Mouse (Mus musculus): ENCODE measurements around the gene Rfc4. TPM values are rescaled to one million over a fixed set of nuclear protein-coding genes. Genes with fewer than 3 reads are reported as not detected.
"Not testable (repeated sequence)": the region's sequence is repeated elsewhere in the genome, so short reads cannot be mapped to it uniquely, and the experiment has no call there.

The Rfc4 gene
- polyA plus RNA-seq, 3 experiments from 2014 or later, result 34.3 to 110 (median 50.4) TPM

- ATAC-seq, result no peak
These were observed 26.9 kb downstream of the Rfc4 start for GRCm38 (mm10) chr16:23100613-23101012.

- ATAC-seq, result no peak
These were observed 27.4 kb downstream of the Rfc4 start for GRCm38 (mm10) chr16:23100099-23100575.

GRCm38 (mm10) chr16:23099632-23100031 is 27.9 kb downstream of the Rfc4 start:
- no peak for ATAC-seq

DNA sequence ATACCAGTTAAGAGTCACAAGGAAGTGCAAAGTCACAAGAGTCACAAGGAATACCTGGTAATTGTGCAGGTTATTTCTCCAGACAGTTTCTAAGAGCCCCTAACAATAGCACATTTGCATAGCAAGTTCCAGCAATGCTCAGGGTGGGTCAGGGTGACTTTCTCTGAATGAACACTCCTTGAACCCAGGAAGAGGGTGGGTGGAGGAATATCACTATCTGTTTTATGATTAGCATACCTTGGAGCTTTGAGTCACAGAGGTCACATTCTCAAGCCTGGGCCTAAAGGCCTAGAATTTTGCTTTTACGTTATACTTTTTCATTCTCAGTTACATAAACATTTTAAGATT is 29.5 kb downstream of the Rfc4 start:
- ATAC-seq, result not testable (repeated sequence)

DNA sequence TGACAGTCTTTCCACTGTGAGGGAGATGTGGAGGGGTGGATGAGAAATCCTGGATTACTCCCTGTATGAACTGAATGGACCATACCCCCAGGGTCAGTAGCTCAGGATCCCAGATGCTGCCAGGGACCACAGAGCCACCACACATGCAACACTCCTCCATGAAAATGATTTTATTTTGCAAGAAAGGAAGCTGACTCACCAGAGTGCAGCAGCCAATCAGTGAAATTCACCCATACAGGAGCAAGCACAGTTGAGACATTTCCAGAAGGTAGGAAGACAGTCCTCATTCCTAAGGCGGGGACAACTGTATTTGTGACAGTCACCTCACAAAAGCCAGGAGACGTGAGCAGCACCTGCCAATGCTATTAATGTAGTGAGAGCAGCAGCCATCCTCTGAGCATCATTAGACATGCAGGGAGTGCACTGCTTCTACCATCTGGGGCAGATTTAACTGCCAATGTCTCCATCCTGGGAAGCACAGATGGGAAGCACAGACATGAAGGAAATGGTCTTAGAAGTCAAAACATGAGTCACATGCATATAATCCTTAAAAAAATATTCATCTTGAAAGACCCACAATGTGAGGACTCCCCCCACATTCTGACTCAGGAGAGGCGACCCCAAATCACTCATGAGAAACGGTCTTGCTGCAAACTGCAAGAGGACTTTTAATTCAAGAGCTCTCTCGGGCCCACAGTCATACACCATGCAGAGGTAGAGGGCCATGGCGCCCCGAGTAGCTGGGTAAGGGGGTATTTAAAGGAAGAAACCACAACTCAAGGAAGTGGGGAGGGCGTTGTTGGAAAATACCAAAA is 30.0 kb downstream of the Rfc4 start:
- not testable (repeated sequence) for ATAC-seq

DNA sequence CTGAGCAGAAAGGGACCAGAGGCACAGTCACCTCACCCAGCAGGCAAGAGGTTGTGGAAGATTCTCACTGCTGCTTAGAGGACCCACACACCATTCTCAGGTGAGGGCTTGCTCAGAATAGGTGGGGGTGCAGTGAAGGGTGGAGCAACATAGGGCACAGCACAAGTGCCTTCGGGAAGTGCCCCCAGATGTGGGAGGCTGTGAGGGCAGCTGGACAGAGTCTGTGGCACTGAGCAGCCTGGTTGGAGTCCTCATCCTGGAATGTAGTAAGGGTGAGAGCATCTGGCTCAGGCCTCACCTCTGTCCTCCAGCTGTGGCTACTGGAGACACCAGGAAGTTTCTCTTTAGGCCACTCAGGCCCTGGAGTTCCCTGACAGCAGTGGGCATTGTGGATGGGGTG is 30.7 kb downstream of the Rfc4 start:
- ATAC-seq, result not testable (repeated sequence)

- not testable (repeated sequence) for ATAC-seq
These were observed 32.0 kb downstream of the Rfc4 start for GRCm38 (mm10) chr16:23095581-23095980.

GRCm38 (mm10) chr16:23094136-23094535 is 33.4 kb downstream of the Rfc4 start:
- ATAC-seq, result no peak

DNA sequence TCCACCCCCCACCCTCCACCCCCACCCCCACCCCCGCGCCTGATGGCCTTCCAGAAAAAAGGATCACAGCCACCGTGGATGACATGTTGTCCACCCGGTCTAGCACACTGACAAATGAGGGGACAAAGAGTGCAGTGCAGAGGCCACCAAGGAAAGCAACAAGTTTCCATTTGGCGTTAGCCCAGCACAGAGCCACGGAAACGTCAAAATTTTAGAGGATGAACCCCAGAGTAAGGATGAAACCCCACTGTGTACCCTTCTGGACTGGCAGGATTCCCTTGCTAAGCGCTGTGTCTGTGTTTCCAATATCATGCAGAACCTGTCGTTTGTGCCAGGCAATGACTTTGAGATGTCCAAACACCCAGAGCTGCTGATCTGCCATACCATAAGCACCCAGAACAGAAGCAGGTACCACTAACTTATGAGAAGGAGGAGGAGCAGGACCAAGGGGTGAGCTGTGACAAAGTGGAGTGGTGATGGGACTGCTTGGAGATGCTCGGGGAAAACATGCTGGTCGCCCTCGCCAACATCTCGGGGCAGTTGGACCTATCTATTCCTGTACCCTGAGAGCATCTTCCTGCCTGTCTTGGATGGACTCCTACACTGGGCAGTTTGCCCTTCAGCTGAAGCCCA is 34.1 kb downstream of the Rfc4 start:
- no peak for ATAC-seq

DNA sequence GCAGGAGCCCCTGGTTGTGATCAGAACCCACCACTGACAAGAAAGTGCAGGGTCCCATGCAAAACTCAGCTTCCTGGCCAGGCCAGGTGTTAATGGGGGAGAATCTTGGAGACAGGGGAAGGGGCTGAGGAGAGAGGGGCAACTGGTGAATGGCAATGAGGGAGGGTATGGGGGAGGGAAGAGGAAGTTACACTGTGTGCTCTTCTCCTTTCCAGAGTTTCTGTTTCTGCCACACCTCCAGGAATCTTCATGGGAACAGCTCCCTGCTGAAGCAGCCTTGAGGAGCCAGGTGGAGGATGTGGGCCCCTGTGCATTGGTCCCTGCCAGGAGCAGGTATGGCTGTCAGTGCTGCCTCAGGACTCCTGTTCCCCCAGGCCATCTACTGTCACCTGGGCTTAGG is 36.2 kb downstream of the Rfc4 start:
- ATAC-seq, result not testable (repeated sequence)

DNA sequence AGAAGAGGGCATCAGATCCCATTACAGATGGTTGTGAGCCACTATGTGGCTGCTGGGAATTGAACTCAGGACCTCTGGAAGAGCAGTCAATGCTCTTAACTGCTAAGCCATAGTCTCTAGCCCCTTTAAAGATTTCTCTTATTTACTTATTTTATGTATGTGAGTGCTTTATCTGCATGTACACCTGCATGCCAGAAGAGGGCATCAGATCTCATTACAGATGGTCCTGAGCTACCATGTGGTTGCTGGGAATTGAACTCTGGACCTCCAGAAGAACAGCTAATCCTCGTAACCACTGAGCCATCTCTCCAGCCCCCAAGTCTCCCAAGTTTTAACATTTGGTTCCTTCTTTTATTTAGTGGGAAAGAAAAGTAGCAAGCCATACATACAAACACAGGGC is 39.0 kb downstream of the Rfc4 start:
- ATAC-seq, result not testable (repeated sequence)

DNA sequence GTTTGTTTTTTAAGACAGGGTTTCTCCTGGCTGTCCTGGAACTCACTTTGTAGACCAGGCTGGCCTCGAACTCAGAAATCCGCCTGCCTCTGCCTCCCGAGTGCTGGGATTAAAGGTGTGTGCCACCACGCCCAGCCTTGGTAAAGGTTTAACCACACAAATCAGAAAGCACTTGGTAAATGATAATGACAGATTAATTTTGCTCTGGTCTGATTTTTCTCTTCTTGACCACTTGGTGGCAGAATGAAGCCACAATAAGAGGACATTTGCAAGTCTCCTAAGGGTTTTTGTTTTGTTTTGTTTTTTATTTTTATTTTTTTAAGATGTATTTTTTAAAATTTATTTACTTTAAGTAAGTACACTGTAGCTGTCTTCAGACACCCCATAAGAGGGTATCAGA is 39.8 kb downstream of the Rfc4 start:
- ATAC-seq, result peak; percentile 56

- ATAC-seq, result not testable (repeated sequence)
These were observed 40.4 kb downstream of the Rfc4 start for GRCm38 (mm10) chr16:23087159-23087558.

DNA sequence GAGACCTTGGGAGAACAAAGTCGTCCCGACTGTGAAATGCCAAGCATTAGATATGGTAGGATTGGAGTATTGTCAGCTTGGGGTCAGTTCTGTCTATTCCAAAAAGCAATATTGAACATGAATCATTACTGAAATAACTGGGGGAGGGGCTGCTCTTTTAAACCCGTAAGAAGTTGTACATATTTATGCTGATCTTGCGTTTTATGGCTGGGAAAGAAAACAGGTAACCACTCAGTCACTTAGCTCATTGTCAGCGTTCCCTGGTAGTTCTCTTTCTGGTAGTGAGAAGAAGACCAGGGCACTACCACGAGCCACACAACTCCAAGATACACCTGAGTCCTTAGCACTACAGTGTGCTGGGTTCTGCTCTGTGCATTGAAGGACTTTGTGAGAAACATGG is 50.0 kb downstream of the Rfc4 start:
- ATAC-seq, result not testable (repeated sequence)

Other genes starting within 250 kb of the Rfc4 start
- gene Ahsg, start 236.5 kb downstream of the Rfc4 start, polyA plus RNA-seq (2017; shearing (Covaris generic)), result not detected
- under 1 TPM in 1 of 3 experiments, not detected in 2; 0.91 TPM for gene Fetub, start 209.4 kb downstream of the Rfc4 start, polyA plus RNA-seq (2017; shearing (Covaris generic))
- not detected for gene Hrg, start 176.7 kb downstream of the Rfc4 start, polyA plus RNA-seq (2017; shearing (Covaris generic))
- not detected for gene Kng2, start 98.3 kb downstream of the Rfc4 start, polyA plus RNA-seq (2017; shearing (Covaris generic))
- not detected for gene Kng1, start 69.9 kb downstream of the Rfc4 start, polyA plus RNA-seq (2017; shearing (Covaris generic))
- gene Eif4a2, start 20.3 kb downstream of the Rfc4 start, polyA plus RNA-seq (2017; shearing (Covaris generic)), result 100 to 1,000 TPM; 438 to 692 (median 649) TPM
- under 1 TPM in 2 of 3 experiments, not detected in 1; 0.46 to 0.95 TPM for gene Adipoq, start 18.8 kb upstream of the Rfc4 start, polyA plus RNA-seq (2017; shearing (Covaris generic))
- 10 to 100 TPM; 24.7 to 67.7 (median 66.3) TPM for gene St6gal1, start 97.0 kb upstream of the Rfc4 start, polyA plus RNA-seq (2017; shearing (Covaris generic))